Mouse (Mus musculus): ENCODE measurements around the gene Fam205c.

Fam205c gene

DNA sequence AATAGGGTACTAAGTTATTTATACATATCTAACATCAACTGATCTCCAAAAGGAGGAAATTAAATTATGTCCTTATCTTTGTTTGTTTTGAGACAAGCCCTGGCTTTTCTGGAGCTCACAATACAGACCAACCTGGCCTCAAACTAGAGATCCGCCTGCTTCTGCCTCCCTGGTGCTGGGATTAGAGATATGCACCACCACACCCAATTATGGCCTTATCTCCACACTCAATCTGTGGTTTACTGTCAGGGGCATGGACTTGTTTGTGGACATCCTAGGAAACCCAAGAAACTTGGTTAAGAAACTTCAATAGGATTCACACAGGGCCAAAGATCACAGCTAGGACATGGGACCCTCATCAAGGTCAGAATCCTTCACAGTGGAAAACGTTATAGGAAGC lies 3.6 kb upstream of the Fam205c start:
- in situ Hi-C loops (cut with MboI, MseI), result no loop called here

DNA sequence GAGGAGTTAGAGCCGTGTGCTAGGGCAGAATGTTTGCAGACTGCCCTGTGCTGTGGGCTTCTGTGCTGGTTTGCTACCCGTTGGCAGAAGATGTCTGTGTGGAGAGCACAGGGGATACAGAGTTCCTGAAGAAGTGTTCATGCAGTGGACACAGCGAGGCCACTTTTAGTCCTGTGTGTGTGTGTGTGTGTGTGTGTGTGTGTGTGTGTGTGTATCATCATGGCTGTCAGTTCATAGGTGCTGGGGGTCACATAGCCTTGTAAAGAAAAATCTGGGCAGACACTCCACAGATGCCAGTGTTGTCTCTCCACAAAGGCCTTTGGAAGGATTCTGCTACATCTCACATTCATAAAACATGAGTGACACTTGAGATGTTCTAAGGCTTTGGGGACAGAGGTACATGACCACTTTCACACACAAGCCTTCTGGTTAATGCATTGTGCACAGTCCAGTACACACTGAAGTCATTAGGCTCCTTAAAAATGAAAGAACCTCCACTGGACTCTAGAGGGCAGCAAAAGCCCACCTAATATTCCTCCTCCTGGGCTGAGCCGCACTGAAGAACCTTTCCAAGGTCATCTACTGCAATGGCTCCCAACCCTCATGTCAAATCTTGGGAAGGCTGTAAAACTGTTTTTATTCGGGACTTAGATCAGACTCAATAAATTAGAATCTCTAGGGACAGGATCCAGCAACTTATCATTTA lies 2.7 kb upstream of the Fam205c start:
- in situ Hi-C loops (cut with MboI, MseI), result no loop called here

DNA sequence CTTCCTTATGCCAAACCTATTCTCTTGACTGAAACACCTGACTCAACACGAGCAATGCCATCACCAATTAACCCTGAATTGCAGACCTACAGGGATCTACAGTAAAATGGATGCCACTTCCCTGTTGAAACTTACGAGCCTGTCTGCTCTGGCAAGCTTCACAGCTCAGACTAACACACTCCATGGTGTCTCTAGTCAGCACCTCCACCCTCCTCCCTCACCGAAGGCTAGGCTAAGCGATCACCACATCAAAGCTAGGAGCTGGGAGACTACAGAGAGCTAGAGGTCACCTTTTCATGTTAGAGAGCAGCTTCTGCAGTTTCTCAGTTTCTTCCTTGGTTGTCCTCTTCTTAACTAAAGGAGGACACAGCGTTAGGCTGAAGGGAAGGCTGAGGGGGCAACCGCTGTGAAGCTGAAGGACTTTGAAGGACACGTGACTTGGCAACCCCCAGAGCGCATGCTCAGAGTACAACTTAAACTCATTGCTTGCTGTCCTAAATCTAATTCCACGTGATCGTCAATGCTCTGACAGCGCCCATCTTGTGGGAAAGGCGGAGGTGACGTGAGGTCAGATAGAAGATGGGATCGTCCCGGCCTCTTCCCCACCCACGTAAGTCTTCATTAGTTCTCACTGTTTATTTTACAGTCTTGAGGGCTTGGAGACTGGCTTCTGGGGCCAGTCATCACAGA lies 1.1 kb downstream of the Fam205c start:
- in situ Hi-C loops (cut with MboI, MseI), result loop anchor here (5.0 kb wide), 1 partner anchor 89 kb away; no protein-coding TSS in a partner anchor

DNA sequence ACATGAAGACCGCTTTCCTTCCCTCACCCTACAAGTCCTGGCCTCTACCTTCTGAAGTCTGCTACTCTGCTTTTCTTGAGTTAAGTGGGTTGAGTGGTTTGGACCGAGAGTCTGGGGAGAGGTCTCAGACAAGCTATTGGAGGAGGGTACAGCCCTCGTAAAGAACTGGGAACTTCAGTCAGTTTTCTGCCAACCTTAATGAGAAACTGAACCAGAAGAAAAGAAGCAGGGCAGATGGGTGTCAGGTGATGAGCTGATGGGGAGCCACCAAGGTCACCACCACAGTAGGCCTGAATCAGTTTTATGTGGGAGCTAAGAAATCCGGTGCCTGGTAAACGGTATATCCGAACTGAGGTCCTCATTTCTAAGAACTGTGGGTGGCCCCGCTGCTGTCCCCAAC lies 1.9 kb downstream of the Fam205c start:
- in situ Hi-C loops (cut with MboI, MseI), result loop anchor here (5.0 kb wide), 1 partner anchor 90 kb away; no protein-coding TSS in a partner anchor

DNA sequence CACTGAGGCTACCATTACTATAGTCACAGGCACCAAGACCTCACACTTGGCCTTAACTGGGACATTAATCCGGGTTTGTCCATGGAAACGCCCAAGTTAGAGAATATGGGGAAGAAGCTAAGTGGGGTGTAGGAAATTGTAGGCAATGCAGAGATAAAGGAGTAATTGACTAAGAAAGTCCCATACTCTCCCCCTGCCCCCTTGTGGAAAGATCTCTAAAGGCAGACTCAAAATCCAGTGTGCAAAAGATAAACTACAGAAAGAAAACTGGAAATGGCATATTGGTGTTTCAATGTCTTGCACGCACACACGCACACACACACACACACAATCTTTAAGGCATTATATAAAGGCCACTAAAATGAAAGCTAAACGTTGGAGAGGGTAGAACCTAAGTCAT lies 3.3 kb downstream of the Fam205c start:
- in situ Hi-C loops (cut with MboI, MseI), result loop anchor here (5.0 kb wide), 1 partner anchor 92 kb away; no protein-coding TSS in a partner anchor

DNA sequence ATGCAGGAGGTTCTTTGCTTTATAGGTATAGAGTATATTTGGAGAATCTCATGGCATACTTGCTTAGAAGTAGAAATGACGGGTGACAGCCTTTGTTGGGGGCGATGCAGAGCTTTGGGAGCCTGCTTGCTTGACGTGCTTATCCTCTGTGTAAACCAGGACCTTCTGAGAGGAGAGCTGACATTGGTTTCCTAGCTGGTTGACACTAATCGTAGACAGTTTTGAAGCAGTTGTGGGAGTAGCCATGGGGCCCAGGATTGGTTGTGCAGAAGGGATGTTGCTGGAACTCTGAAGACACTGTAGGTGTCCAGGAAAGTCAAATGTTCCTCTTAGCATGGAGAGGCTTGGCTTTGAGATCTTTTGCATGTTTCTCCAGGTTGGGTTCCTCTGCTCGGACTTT lies 5.8 kb downstream of the Fam205c start:
- in situ Hi-C loops (cut with MboI, MseI), result loop anchor here (10.0 kb wide), 3 partner anchors 323 to 913 kb away; no protein-coding TSS in a partner anchor

DNA sequence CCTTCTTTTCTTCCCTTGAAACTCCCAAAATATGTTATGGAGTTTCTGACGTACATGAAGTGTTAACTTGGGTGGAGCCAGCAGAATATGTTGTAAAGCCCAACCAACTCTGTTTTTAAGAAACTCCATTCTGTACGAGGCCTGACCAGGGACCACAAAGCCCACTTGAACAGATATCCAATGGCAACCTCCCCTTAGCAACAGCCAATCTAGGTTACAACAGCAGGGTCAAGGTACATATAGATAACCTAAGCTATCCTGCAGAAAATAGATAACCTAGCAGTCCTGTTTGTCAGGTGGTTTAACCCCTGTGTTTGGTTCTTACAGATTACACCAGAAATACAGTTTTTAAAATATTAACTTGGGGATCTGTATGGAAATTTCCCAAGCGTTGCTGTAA lies 6.6 kb downstream of the Fam205c start:
- in situ Hi-C loops (cut with MboI, MseI), result loop anchor here (10.0 kb wide), 3 partner anchors 323 to 913 kb away; no protein-coding TSS in a partner anchor

DNA sequence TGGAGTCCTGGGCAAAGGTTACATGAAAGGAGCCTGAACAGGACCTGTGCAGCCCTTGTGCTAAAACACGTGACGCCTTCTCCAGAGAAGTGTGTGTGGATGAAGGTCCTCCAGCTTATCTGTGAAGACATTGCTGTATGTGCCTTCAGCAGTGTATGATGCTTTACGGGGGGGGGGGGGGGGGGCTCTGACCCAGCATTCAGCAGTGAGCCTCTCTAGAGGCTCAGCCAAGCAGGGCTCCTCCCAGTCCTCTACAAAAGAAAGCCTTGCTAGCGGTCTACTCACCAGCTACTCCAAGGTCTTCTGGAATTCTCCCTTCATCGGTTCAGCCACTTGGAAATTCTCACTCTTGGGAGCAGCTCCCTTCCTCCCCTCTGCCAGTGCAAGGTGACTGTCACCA lies 10.5 kb downstream of the Fam205c start:
- in situ Hi-C loops (cut with MboI, MseI), result loop anchor here (10.0 kb wide), 3 partner anchors 319 to 909 kb away; no protein-coding TSS in a partner anchor

DNA sequence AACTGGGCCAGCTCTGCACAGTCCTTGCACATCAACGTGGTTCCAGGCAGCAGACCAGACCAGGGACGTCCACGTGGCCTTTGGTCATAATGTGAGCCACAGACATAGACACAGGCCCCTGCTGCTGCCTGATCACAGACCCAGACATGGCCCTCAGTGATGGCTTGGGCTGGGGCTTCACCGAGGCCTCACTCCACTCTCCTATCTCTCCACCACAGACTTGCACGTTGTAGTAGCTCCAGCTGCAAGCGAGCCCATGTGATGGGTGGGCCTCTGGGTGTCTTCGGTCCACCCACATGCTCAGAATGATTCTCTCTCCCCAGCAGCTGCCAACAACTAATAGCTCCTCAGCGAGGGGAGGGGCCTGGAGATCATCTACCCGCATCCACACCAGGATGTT lies 13.6 kb downstream of the Fam205c start:
- in situ Hi-C loops (cut with MboI, MseI), result loop anchor here (10.0 kb wide), 3 partner anchors 316 to 906 kb away; no protein-coding TSS in a partner anchor

DNA sequence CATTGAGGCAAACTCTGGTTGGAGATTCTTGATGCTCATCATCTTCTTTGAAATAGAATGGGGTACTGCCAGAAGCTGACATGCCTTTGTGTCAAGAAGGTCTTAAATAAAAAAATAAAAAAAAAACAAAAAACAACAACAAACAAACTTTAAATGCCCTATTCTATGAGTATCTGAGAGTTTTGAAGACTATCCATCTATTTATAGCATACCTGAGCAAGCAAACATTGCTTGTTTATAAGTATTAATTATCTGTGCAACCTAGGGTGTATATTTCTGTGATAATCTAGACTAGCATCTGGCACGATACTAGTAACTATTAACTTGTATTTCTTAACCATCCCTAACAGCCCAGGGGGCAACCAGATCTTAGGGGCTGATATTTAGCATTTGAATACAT lies 17.4 kb downstream of the Fam205c start, which contains the start of gene Gm12394:
Gene Gm12394, minus strand, starts transcription at position 101 of the 400 bp plus-strand sequence.
- in situ Hi-C loops (cut with MboI, MseI), result loop anchor here (10.0 kb wide), 1 partner anchor 332 kb away; the partner anchor contains the start of gene Fam205a2

DNA sequence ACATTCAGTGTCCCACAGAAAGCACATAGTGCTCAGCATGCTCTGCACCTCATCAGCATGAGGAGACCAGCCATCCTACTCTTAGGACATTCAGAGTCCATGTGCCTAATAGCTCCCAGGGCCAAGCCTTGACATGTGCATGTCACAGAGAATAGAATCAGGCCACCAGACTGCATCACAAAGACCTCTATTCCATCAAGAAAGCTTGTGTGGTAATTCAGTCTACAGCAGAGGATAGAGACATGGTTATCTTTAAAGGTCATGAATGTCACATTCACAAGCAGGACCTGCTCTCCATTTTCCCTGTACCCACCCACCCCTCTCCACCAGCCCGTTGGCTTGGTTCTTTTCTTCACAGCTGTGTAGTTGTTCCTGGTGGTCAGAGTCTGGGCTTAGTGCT lies 20.2 kb downstream of the Fam205c start, which contains the start of gene Fam205a1:
Gene Fam205a1, minus strand, starts transcription at position 101 of the 400 bp plus-strand sequence.
- in situ Hi-C loops (cut with MboI, MseI), result loop anchor here (10.0 kb wide), 1 partner anchor 329 kb away; the partner anchor contains the start of gene Fam205a2
